Mouse (Mus musculus) midbrain, postnatal 0 days (tissue): ENCODE measurements around the gene Lrrc66. TPM values are rescaled to one million over a fixed set of nuclear protein-coding genes. Genes with fewer than 3 reads are reported as not detected.

Source experiments
- ATAC-seq: fragments of 200-750 bp; cut with Nextera tagmentation; 2 replicates; pipeline ENCODE4 v1.8.0; 2017; ENCODE audit warnings: moderate number of reproducible peaks, mild to moderate bottlenecking, moderate TSS enrichment, moderate library complexity; ENCODE audit not compliant: low FRiP score
- DNase-seq: peaks from one replicate; pipeline ENCODE4 v3.0.0-alpha.2; 2015; ENCODE audit warnings: low spot score
- H3K27ac ChIP-seq: fragments of 300-500 bp; sonication (generic); 2 replicates; pipeline ENCODE4 v1.5.1; 2014; ENCODE audit warnings: low read depth, mild to moderate bottlenecking, low read length, mixed read lengths
- H3K27me3 ChIP-seq: fragments of 300-500 bp; sonication (generic); 2 replicates; pipeline ENCODE4 v1.6.1; 2014; ENCODE audit warnings: low read length, control low read depth, mixed read lengths; ENCODE audit not compliant: insufficient read depth
- H3K36me3 ChIP-seq: fragments of 300-500 bp; sonication (generic); 2 replicates; pipeline ENCODE4 v1.6.1; 2014; ENCODE audit warnings: low read length, control low read depth, mixed read lengths; ENCODE audit not compliant: insufficient read depth
- H3K4me1 ChIP-seq: fragments of 300-500 bp; sonication (generic); 2 replicates; pipeline ENCODE4 v1.6.1; 2014; ENCODE audit warnings: mild to moderate bottlenecking, control low read depth, antibody characterized with exemption, low read length, mixed read lengths; ENCODE audit not compliant: insufficient read depth
- H3K4me2 ChIP-seq: fragments of 300-500 bp; sonication (generic); 2 replicates; pipeline ENCODE4 v1.6.1; 2014; ENCODE audit warnings: low read depth, mild to moderate bottlenecking, low read length, mixed read lengths; ENCODE audit not compliant: poor library complexity, severe bottlenecking
- H3K4me3 ChIP-seq: fragments of 300-500 bp; sonication (generic); 2 replicates; pipeline ENCODE4 v1.5.1; 2014; ENCODE audit warnings: low read depth, mild to moderate bottlenecking, low read length, moderate library complexity
- H3K9ac ChIP-seq: fragments of 300-500 bp; sonication (generic); replicated peaks from 2 replicates; pipeline ENCODE4 v1.6.1; 2014; ENCODE audit warnings: mild to moderate bottlenecking, low read length, moderate library complexity, mixed read lengths; ENCODE audit not compliant: poor library complexity, severe bottlenecking
- H3K9me3 ChIP-seq: fragments of 300-500 bp; sonication (generic); 2 replicates; pipeline ENCODE4 v1.6.1; 2016; ENCODE audit warnings: low read length, control low read depth
- CTCF ChIP-seq: IDR thresholded peaks from 2 replicates; pipeline ENCODE4 v1.5.1; 2016; ENCODE audit warnings: antibody characterized with exemption, mild to moderate bottlenecking
- WGBS: fragments of 180-500 bp; shearing (Covaris S2); extraction: QIAGEN DNeasy Blood & Tissue Kit; methylation state at CpG from one replicate; pipeline ENCODE4 v1.1.7; 2014; 5-methylcytosine and 5-hydroxymethylcytosine counted together
- polyA plus RNA-seq: library from polyadenylated mRNA; unstranded; fragments of >200 nt; fragmentation: Nextera tagmentation; extraction: Ambion mirVana; gene quantifications from 2 replicates; pipeline ENCODE4 v1.2.1, GENCODE M21; 2015
- total RNA-seq: library from RNA; depleted of rRNA; stranded (reverse); fragments of >200 nt; gene quantifications from 2 replicates; pipeline ENCODE4 v1.2.3, GENCODE M21; 2014

Lrrc66 gene
- total and polyA plus RNA-seq, 2 experiments from 2014 or later: not detected

DNA sequence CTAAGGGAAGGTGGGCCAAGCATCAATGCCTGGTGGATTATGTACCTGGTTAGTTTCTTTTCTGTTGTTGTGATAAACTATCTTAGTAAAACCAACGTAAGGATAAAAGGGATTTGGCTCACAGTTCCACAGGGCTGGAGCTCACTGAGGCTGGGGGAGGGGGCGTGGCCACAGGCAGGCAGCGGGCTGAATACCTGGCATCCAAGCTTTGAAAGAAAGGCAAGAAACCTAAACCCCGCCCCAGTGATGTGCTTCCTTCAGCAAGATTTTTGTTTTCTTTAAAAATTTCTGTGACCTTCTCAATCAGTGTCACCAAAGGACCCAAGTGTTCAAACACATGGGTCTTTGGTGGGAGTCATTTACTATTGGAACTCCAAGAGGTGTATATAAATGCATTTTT is 4.8 kb downstream of the Lrrc66 start:
- WGBS: 64% methylated on average over 4 of the region's 4 CpGs

DNA sequence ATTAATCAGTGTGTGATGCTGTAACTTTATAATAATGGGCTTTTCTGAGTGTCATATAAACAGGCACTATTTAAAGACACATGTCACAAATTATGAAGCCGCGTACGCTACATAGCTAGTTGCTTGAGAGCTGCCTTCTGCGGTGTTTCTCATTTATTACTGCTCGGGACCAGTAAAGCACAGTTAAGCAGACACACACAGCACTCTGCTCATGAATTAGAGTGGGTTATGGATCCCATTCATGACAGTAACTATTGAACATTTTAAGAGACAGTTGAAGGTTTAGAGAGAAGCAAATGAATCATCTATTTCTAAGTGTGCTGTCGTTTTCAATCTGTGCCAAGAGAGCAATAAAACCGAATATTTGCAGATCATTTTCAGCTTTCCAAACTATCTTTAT is 5.5 kb downstream of the Lrrc66 start:
- H3K27ac ChIP-seq: no peak overlapping the region
- H3K9ac ChIP-seq: no peak overlapping the region
- no peak overlapping the region for H3K4me3 ChIP-seq
- DNase-seq (no peak), ATAC-seq (no peak)
- H3K36me3 ChIP-seq: no peaks in the 10 kb centered on the region
- WGBS: 89% methylated on average over 7 of the region's 7 CpGs
- no peak overlapping the region for H3K4me2 ChIP-seq
- no peak for TF ChIP-seq CTCF
- no peaks in the 10 kb centered on the region for H3K27me3 ChIP-seq
- no peaks in the 10 kb centered on the region for H3K9me3 ChIP-seq
- no peaks in the 10 kb centered on the region for H3K4me1 ChIP-seq

More for the DNA sequence above, 4.8 kb downstream of the Lrrc66 start:
- no peak overlapping the region for H3K4me2 ChIP-seq
- DNase-seq (no peak), ATAC-seq (no peak)
- H3K36me3 ChIP-seq: no peaks in the 10 kb centered on the region
- H3K27me3 ChIP-seq: no peaks in the 10 kb centered on the region
- no peak overlapping the region for H3K4me3 ChIP-seq
- H3K4me1 ChIP-seq: no peaks in the 10 kb centered on the region
- no peak overlapping the region for H3K9ac ChIP-seq
- no peaks in the 10 kb centered on the region for H3K9me3 ChIP-seq
- no peak for TF ChIP-seq CTCF
- H3K27ac ChIP-seq: no peak overlapping the region

DNA sequence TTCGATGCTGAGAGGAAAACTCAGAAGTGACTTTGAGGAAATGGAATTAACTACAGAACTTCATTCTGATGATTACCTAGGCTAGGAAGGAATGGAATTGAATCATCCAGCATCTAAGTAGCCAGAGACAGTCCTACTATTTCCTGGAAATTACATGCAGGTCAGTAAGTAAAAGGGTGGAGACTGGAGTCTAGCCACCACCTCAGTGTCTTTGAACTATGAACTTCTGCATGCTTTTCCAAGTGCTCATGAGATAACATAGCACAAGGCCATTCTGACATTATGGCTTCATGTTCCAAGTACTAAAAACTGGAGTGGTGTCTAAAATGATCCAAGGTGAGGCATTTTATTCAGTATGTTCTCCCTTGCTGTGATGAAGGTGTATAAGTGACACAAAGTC is 6.8 kb downstream of the Lrrc66 start:
- no peak overlapping the region for H3K9ac ChIP-seq
- H3K9me3 ChIP-seq: no peaks in the 10 kb centered on the region
- DNase-seq: no peak
- no peaks in the 10 kb centered on the region for H3K4me1 ChIP-seq
- no peak for TF ChIP-seq CTCF
- no peak overlapping the region for H3K27ac ChIP-seq
- H3K36me3 ChIP-seq: no peaks in the 10 kb centered on the region
- 74% methylated on average over 1 of the region's 1 CpGs for WGBS
- ATAC-seq: no peak
- no peak overlapping the region for H3K4me2 ChIP-seq
- no peaks in the 10 kb centered on the region for H3K27me3 ChIP-seq
- H3K4me3 ChIP-seq: no peak overlapping the region

DNA sequence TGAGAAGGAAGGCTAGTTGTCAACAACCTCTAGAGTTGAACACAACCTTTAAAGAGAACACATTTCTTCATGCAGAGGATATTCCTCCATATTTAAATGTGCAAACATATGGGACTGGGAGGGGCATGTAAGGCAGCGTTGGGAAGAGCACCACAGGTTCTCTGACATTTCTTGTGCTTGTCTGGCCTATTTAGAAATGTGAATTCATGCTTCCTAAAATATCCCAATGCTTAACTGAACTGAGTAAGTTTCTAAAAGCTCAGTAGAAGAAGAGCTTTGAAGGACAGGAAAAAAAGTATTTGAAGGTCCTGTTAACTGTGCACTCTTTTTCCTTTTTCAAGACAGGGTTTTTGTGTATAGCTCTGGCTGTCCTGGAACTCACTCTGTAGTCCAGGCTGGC is 13.4 kb downstream of the Lrrc66 start:
- no peaks in the 10 kb centered on the region for H3K9me3 ChIP-seq
- no peak overlapping the region for H3K27ac ChIP-seq
- no peak overlapping the region for H3K9ac ChIP-seq
- no peak for TF ChIP-seq CTCF
- H3K4me1 ChIP-seq: no peaks in the 10 kb centered on the region
- no peak overlapping the region for H3K4me2 ChIP-seq
- no peaks in the 10 kb centered on the region for H3K27me3 ChIP-seq
- H3K4me3 ChIP-seq: no peak overlapping the region
- DNase-seq (no peak), ATAC-seq (no peak)
- WGBS: 79% methylated on average over 1 of the region's 1 CpGs
- no peaks in the 10 kb centered on the region for H3K36me3 ChIP-seq

DNA sequence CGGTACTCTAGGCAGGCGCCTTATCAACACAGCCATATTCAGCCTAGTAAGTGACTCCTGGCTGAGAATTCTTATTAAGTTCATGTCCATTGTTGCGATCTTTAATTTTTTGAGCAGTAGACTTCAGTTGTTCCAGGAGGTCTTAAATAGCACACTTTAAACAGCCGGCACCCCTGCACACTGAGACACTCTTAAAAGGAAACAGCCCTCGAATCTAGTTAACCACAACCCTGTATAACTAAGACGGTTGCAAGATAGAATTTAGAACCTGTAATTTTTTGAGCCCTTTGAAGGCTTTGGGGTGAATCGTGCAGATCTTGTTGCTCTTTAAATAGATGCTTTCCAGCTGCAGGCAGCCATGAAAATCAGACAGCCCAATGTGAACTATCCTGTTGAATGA is 17.1 kb downstream of the Lrrc66 start:
- no peak for DNase-seq
- H3K4me2 ChIP-seq: no peak overlapping the region
- H3K4me1 ChIP-seq: no peaks in the 10 kb centered on the region
- no peak for TF ChIP-seq CTCF
- H3K27ac ChIP-seq: no peak overlapping the region
- H3K9ac ChIP-seq: no peak overlapping the region
- H3K36me3 ChIP-seq: no peaks in the 10 kb centered on the region
- WGBS: 61% methylated on average over 7 of the region's 7 CpGs
- H3K4me3 ChIP-seq: no peak overlapping the region
- no peak for ATAC-seq
- H3K27me3 ChIP-seq: no peaks in the 10 kb centered on the region
- H3K9me3 ChIP-seq: 0 out of 2 replicates have a peak, but pooled peaks cover 5% of the 10 kb centered on the region

DNA sequence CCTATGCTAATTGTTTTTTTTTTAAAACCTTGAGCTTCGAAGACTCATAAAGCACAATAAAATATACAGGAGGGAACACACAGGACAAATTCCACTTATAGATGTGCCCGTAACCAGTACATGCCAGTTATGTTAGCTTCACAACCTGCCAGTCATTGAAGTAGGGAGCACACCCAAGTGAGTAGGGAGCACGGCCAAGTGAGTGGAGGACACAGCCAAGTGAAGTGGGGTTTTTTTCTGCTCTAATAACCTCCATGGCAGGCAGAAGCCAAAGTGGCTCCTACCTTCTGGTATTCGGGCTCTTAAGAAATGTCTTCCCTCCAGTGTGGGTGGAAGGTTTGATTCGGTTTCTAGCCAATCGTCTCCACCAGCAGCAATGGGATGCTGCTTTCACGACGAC is 19.0 kb downstream of the Lrrc66 start:
- ATAC-seq (no peak), DNase-seq (no peak)
- Histone ChIP-seq H3K27ac (no peak overlapping the region), H3K4me1 (no peaks in the 10 kb centered on the region), H3K4me2 (no peak overlapping the region), H3K9me3 (0 out of 2 replicates have a peak, but pooled peaks cover 5% of the 10 kb centered on the region), H3K9ac (no peak overlapping the region), H3K27me3 (no peaks in the 10 kb centered on the region), H3K4me3 (no peak overlapping the region), H3K36me3 (no peaks in the 10 kb centered on the region)
- WGBS: 93% methylated on average over 8 of the region's 8 CpGs
- TF ChIP-seq CTCF: no peak
